Mouse (Mus musculus) G1E (cell line): ENCODE data around the gene Mknk2.

Experiments
- CTCF ChIP-seq: IDR thresholded peaks from 2 replicates; pipeline ENCODE4 v1.5.1; 2012; ENCODE audit warnings: low read depth, low read length, inconsistent platforms, mixed read lengths
- GATA1 ChIP-seq: IDR thresholded peaks from 2 replicates; pipeline ENCODE4 v1.6.1; 2012; ENCODE audit warnings: borderline replicate concordance, low read length, inconsistent platforms, mixed read lengths
- POLR2AphosphoS5 ChIP-seq: IDR thresholded peaks from 2 replicates; pipeline ENCODE4 v1.6.1; 2012; ENCODE audit warnings: low read depth, low read length, inconsistent platforms; ENCODE audit not compliant: insufficient replicate concordance
- TAL1 ChIP-seq: conservative IDR thresholded peaks from 2 replicates; pipeline ENCODE4 v1.6.1; 2012; ENCODE audit warnings: low read depth, low read length, inconsistent platforms, mixed read lengths

- TF ChIP-seq CTCF (no peak), POLR2AphosphoS5 (no peak), GATA1 (no peak), TAL1 (no peak)
Measured at GRCm38 (mm10) chr10:80696502-80697392, 18.8 kb upstream of the Mknk2 start.
